Mouse (Mus musculus): Measurements from ENCODE around the gene Gpr35. TPM values are rescaled to one million over a fixed set of nuclear protein-coding genes. Genes with fewer than 3 reads are reported as not detected.

Gene Gpr35
- polyA plus RNA-seq (2014; fragmentation: Illumina TruSeq; extraction: RNeasy Lipid Tissue Mini Kit (QIAGEN cat#74804); ENCODE audit: low read depth, low replicate concordance): 0.52 TPM

GRCm38 (mm10) chr1:92950607-92951006 lies at the start of gene Gpr35:
Gene Gpr35 (plus strand): TSS chr1:92950865.

GRCm38 (mm10) chr1:92902786-92903185 lies 47.9 kb upstream of the Gpr35 start, which contains the start of gene Ankmy1:
Gene Ankmy1 (minus strand): TSS chr1:92902906.

GRCm38 (mm10) chr1:92906779-92907631 lies 43.7 kb upstream of the Gpr35 start, which contains the start of gene Dusp28:
Gene Dusp28 (plus strand): TSS chr1:92906981.

GRCm38 (mm10) chr1:92910239-92910885 lies 40.3 kb upstream of the Gpr35 start, which contains the start of gene Rnpepl1:
Gene Rnpepl1 (plus strand): TSS chr1:92910783.

GRCm38 (mm10) chr1:92934182-92934827 lies 16.4 kb upstream of the Gpr35 start, which contains the start of gene Capn10:
Gene Capn10 (plus strand): TSS chr1:92934376.

GRCm38 (mm10) chr1:93006061-93006460 lies 55.4 kb downstream of the Gpr35 start, which contains the start of gene Aqp12:
Gene Aqp12 (plus strand): TSS chr1:93006334.

Other genes with a start within 250 kb of the Gpr35 start
- gene Gpc1, start 119.2 kb upstream of the Gpr35 start, polyA plus RNA-seq (2014; fragmentation: Illumina TruSeq; extraction: RNeasy Lipid Tissue Mini Kit (QIAGEN cat#74804); ENCODE audit: low read depth, low replicate concordance): 220 TPM
- gene Ankmy1, start 48.0 kb upstream of the Gpr35 start, polyA plus RNA-seq (2014; fragmentation: Illumina TruSeq; extraction: RNeasy Lipid Tissue Mini Kit (QIAGEN cat#74804); ENCODE audit: low read depth, low replicate concordance): not detected
- 25.0 TPM for gene Dusp28, start 43.9 kb upstream of the Gpr35 start, polyA plus RNA-seq (2014; fragmentation: Illumina TruSeq; extraction: RNeasy Lipid Tissue Mini Kit (QIAGEN cat#74804); ENCODE audit: low read depth, low replicate concordance)
- 54.9 TPM for gene Rnpepl1, start 40.1 kb upstream of the Gpr35 start, polyA plus RNA-seq (2014; fragmentation: Illumina TruSeq; extraction: RNeasy Lipid Tissue Mini Kit (QIAGEN cat#74804); ENCODE audit: low read depth, low replicate concordance)
- gene Capn10, start 16.5 kb upstream of the Gpr35 start, polyA plus RNA-seq (2014; fragmentation: Illumina TruSeq; extraction: RNeasy Lipid Tissue Mini Kit (QIAGEN cat#74804); ENCODE audit: low read depth, low replicate concordance): 6.3 TPM
- not detected for gene Aqp12, start 55.5 kb downstream of the Gpr35 start, polyA plus RNA-seq (2014; fragmentation: Illumina TruSeq; extraction: RNeasy Lipid Tissue Mini Kit (QIAGEN cat#74804); ENCODE audit: low read depth, low replicate concordance)
- gene Kif1a, start 151.1 kb downstream of the Gpr35 start, polyA plus RNA-seq (2014; fragmentation: Illumina TruSeq; extraction: RNeasy Lipid Tissue Mini Kit (QIAGEN cat#74804); ENCODE audit: low read depth, low replicate concordance): 2.0 TPM
- gene Agxt, start 184.4 kb downstream of the Gpr35 start, polyA plus RNA-seq (2014; fragmentation: Illumina TruSeq; extraction: RNeasy Lipid Tissue Mini Kit (QIAGEN cat#74804); ENCODE audit: low read depth, low replicate concordance): not detected
- not detected for gene 2310007B03Rik, start 210.1 kb downstream of the Gpr35 start, polyA plus RNA-seq (2014; fragmentation: Illumina TruSeq; extraction: RNeasy Lipid Tissue Mini Kit (QIAGEN cat#74804); ENCODE audit: low read depth, low replicate concordance)
- 0.05 TPM for gene Crocc2, start 217.9 kb downstream of the Gpr35 start, polyA plus RNA-seq (2014; fragmentation: Illumina TruSeq; extraction: RNeasy Lipid Tissue Mini Kit (QIAGEN cat#74804); ENCODE audit: low read depth, low replicate concordance)